Mouse (Mus musculus) ES-Bruce4 (cell line): ENCODE results near the gene Klhdc9. TPM values are rescaled to one million over a fixed set of nuclear protein-coding genes. Genes with fewer than 3 reads are reported as not detected.

Experiments
- H3K27ac ChIP-seq: 2 replicates; pipeline ENCODE4 v1.5.1; 2012; ENCODE audit warnings: low read length, inconsistent platforms; ENCODE audit not compliant: insufficient read depth
- H3K27me3 ChIP-seq: 2 replicates; pipeline ENCODE4 v1.6.1; 2012; ENCODE audit warnings: mild to moderate bottlenecking, low read length, inconsistent platforms; ENCODE audit not compliant: control insufficient read depth, poor library complexity, insufficient read depth, severe bottlenecking
- H3K36me3 ChIP-seq: 2 replicates; pipeline ENCODE4 v1.6.1; 2012; ENCODE audit warnings: inconsistent platforms, mild to moderate bottlenecking, low read length, moderate library complexity; ENCODE audit not compliant: control insufficient read depth, poor library complexity, insufficient read depth, severe bottlenecking
- H3K4me1 ChIP-seq: one replicate; pipeline ENCODE4 v1.8.1; 2011; ENCODE audit warnings: low read length; ENCODE audit not compliant: control insufficient read depth, insufficient read depth
- H3K4me3 ChIP-seq: 2 replicates; pipeline ENCODE4 v1.5.1; 2011; ENCODE audit warnings: low read depth, mild to moderate bottlenecking, low read length
- H3K9ac ChIP-seq: 2 replicates; pipeline ENCODE4 v1.6.1; 2012; ENCODE audit warnings: low read depth, mild to moderate bottlenecking, inconsistent platforms; ENCODE audit not compliant: poor library complexity, severe bottlenecking
- H3K9me3 ChIP-seq: replicated peaks from 2 replicates; pipeline ENCODE4 v1.6.1; 2012; ENCODE audit warnings: mild to moderate bottlenecking, low read length, inconsistent platforms; ENCODE audit not compliant: control insufficient read depth, poor library complexity, insufficient read depth, severe bottlenecking
- CTCF ChIP-seq: IDR thresholded peaks from one replicate; pipeline ENCODE4 v1.8.1; 2011; ENCODE audit warnings: low read depth, low read length
- EP300 ChIP-seq: IDR thresholded peaks from 2 replicates; pipeline ENCODE4 v1.6.1; 2011; ENCODE audit warnings: low read depth, low read length; ENCODE audit not compliant: insufficient read depth
- POLR2A ChIP-seq: IDR thresholded peaks from one replicate; pipeline ENCODE4 v1.8.1; 2011; ENCODE audit warnings: low read length; ENCODE audit not compliant: insufficient read depth
- polyA plus RNA-seq: library from polyadenylated mRNA; stranded (reverse); fragments of >200 nt; gene quantifications from 2 replicates; pipeline ENCODE4 v1.2.4, GENCODE M21; 2011; ENCODE audit warnings: low read depth; ENCODE audit not compliant: missing spikeins, insufficient read depth, insufficient read length

Gene Klhdc9
- polyA plus RNA-seq, 1 experiment, result 0.52 TPM

GRCm38 (mm10) chr1:171388376-171389102 lies 27.9 kb upstream of the Klhdc9 start, which contains the start of gene Arhgap30:
TSS of gene Arhgap30 (plus strand) at chr1:171388954.
- H3K36me3 ChIP-seq, result no peaks in the 10 kb centered on the region
- peaks cover 4% of the 10 kb centered on the region for H3K4me1 ChIP-seq
- no peak within 1 kb of the TSS for H3K9ac ChIP-seq
- H3K27ac ChIP-seq, result no peak within 1 kb of the TSS
- no peaks in the 10 kb centered on the region for H3K9me3 ChIP-seq
- TF ChIP-seq CTCF (no peak), POLR2A (no peak), EP300 (no peak)
- peak within 1 kb of the TSS; percentile 28 for H3K4me3 ChIP-seq
- no peaks in the 10 kb centered on the region for H3K27me3 ChIP-seq

GRCm38 (mm10) chr1:171387099-171387498 lies 26.5 kb upstream of the Klhdc9 start:
- Histone ChIP-seq H3K27ac (0 out of 2 replicates have a peak overlapping the region, but pooled peaks have one; percentile 10), H3K36me3 (no peaks in the 10 kb centered on the region), H3K9ac (no peak overlapping the region), H3K4me1 (peaks cover 4% of the 10 kb centered on the region), H3K9me3 (no peaks in the 10 kb centered on the region), H3K27me3 (no peaks in the 10 kb centered on the region), H3K4me3 (no peak overlapping the region)
- no peak for TF ChIP-seq EP300
- TF ChIP-seq CTCF, result peak; percentile 67
- no peak for TF ChIP-seq POLR2A

- Histone ChIP-seq H3K36me3 (no peaks in the 10 kb centered on the region), H3K9me3 (no peaks in the 10 kb centered on the region), H3K4me1 (peaks cover 4% of the 10 kb centered on the region), H3K27me3 (no peaks in the 10 kb centered on the region), H3K9ac (no peak overlapping the region), H3K27ac (no peak overlapping the region), H3K4me3 (0 out of 2 replicates have a peak overlapping the region, but pooled peaks have one; percentile 1)
- TF ChIP-seq POLR2A (no peak), CTCF (peak; percentile 38)
These were observed 24.6 kb upstream of the Klhdc9 start for GRCm38 (mm10) chr1:171385171-171385570.

GRCm38 (mm10) chr1:171384361-171384760 lies 23.8 kb upstream of the Klhdc9 start:
- no peaks in the 10 kb centered on the region for H3K36me3 ChIP-seq

GRCm38 (mm10) chr1:171382096-171382620 lies 21.6 kb upstream of the Klhdc9 start:
- H3K27me3 ChIP-seq, result no peaks in the 10 kb centered on the region
- no peak overlapping the region for H3K9ac ChIP-seq
- no peak overlapping the region for H3K27ac ChIP-seq
- peaks cover 4% of the 10 kb centered on the region for H3K4me1 ChIP-seq
- no peaks in the 10 kb centered on the region for H3K36me3 ChIP-seq
- no peak overlapping the region for H3K4me3 ChIP-seq
- TF ChIP-seq CTCF, result no peak
- TF ChIP-seq EP300, result no peak
- TF ChIP-seq POLR2A, result no peak
- no peaks in the 10 kb centered on the region for H3K9me3 ChIP-seq

More at GRCm38 (mm10) chr1:171384361-171384760, 23.8 kb upstream of the Klhdc9 start:
- peaks cover 4% of the 10 kb centered on the region for H3K4me1 ChIP-seq
- no peaks in the 10 kb centered on the region for H3K27me3 ChIP-seq
- TF ChIP-seq EP300, result no peak
- no peak overlapping the region for H3K27ac ChIP-seq
- H3K9me3 ChIP-seq, result no peaks in the 10 kb centered on the region
- no peak overlapping the region for H3K4me3 ChIP-seq
- H3K9ac ChIP-seq, result no peak overlapping the region

- H3K27me3 ChIP-seq, result no peaks in the 10 kb centered on the region
- no peak for TF ChIP-seq POLR2A
- no peak for TF ChIP-seq EP300
- peak; percentile 81 for TF ChIP-seq CTCF
- no peak overlapping the region for H3K9ac ChIP-seq
- H3K9me3 ChIP-seq, result no peaks in the 10 kb centered on the region
- H3K27ac ChIP-seq, result no peak overlapping the region
- peaks cover 4% of the 10 kb centered on the region for H3K4me1 ChIP-seq
- no peaks in the 10 kb centered on the region for H3K36me3 ChIP-seq
- peak overlapping the region; percentile 33 for H3K4me3 ChIP-seq
These were observed 19.5 kb upstream of the Klhdc9 start for GRCm38 (mm10) chr1:171379935-171380599.
